Mouse (Mus musculus): ENCODE data around the gene 2410002F23Rik.
"Not testable (repeated sequence)": the region's sequence is repeated elsewhere in the genome, so short reads cannot be mapped to it uniquely, and the experiment has no call there.

DNA sequence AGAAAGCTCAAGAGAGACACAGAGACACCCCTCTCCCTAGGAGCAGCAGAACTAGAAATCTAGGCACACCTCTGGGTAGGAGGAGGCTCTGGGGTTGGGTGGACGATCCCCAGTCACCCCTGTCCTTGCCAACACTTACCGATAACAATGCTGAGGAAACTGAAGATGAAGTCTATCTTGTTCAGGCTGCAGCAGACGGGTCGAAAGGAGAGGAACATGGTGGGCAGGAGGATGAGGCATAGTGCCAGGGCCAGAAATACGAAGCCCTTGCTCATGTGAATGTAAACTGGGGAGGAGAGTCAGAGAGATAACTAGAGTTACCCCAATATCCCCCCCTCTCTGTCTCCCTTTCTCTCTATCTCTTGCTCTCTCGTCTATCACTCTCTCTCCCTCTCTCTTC is 24.2 kb upstream of the 2410002F23Rik start:
- TF ChIP-seq CTCF, EP300 (IDR thresholded peaks at IDR 0.05; ENCODE audit: low read depth): not testable (repeated sequence)
